Mouse (Mus musculus) left cerebral cortex, adult 18-20 months (tissue): ENCODE results near the gene Rfc2. TPM values are rescaled to one million over a fixed set of nuclear protein-coding genes. Genes with fewer than 3 reads are reported as not detected.
"Not testable (repeated sequence)": the region's sequence is repeated elsewhere in the genome, so short reads cannot be mapped to it uniquely, and the experiment has no call there.

ENCODE experiments used
- DNase-seq, 2 experiments: peaks; one replicate each; pipeline ENCODE4 v3.0.0; 2021 to 2022; ENCODE audit warnings: low spot score in 2 of 2, mixed read lengths in 1 of 2
- microRNA-seq, 2 experiments: library from miRNA; unstranded; fragments of <30 nt; microRNA quantifications; one replicate each; pipeline ENCODE4 v1.2.0; 2021
- total RNA-seq, 2 experiments: library from RNA; stranded (reverse); gene quantifications; 2 replicates each; pipeline ENCODE4 v1.2.3; 2021

The Rfc2 gene
- total RNA-seq, 2 experiments from 2014 or later: 54.9 to 64.6 TPM

- no peak for DNase-seq
Measured at GRCm38 (mm10) chr5:134644643-134645118, 63.5 kb downstream of the Rfc2 start.

GRCm38 (mm10) chr5:134646461-134646860, 65.3 kb downstream of the Rfc2 start:
- no peak for DNase-seq

- no peak for DNase-seq
Measured at GRCm38 (mm10) chr5:134647394-134647793, 66.2 kb downstream of the Rfc2 start.

- not testable (repeated sequence) for DNase-seq
Measured at GRCm38 (mm10) chr5:134648976-134649375, 67.8 kb downstream of the Rfc2 start.

- peak in 1 of 2 experiments; percentile 50 for DNase-seq
Measured at GRCm38 (mm10) chr5:134650926-134651325, 69.8 kb downstream of the Rfc2 start.

Small RNAs within 50 kb of the gene (microRNA-seq; reads per million reads assigned to microRNA genes)
- 0 reads per million in 2 experiments for gene Mir7228

Other genes starting within 250 kb of the Rfc2 start
- 10 to 100 TPM; 37.4 to 56.6 TPM for gene Gtf2ird1, start 124.7 kb upstream of the Rfc2 start, total RNA-seq
- 100 to 1,000 TPM; 116 to 119 TPM for gene Clip2, start 28.9 kb upstream of the Rfc2 start, total RNA-seq
- under 1 TPM in 1 of 2 experiments, not detected in 1; 0.21 TPM for gene Syna, start 21.2 kb upstream of the Rfc2 start, total RNA-seq
- 1 to 10 TPM; 1.6 to 3.3 TPM for gene Lat2, start 33.7 kb downstream of the Rfc2 start, total RNA-seq
- 100 to 1,000 TPM; 322 to 329 TPM for gene Eif4h, start 58.1 kb downstream of the Rfc2 start, total RNA-seq
- 10 to 100 TPM; 59.8 to 63.7 TPM for gene Limk1, start 107.2 kb downstream of the Rfc2 start, total RNA-seq
- 1 to 10 TPM; 7.3 to 7.5 TPM for gene Eln, start 166.0 kb downstream of the Rfc2 start, total RNA-seq